Comparison of ENCODE assay signal across 10 mouse cellular contexts in genomic region chr3:94948066-94948614, GRCm38 (mm10). TPM values are rescaled to one million over a fixed set of nuclear protein-coding genes. Genes with fewer than 3 reads are reported as not detected.
A peak's percentile ranks its signal among the peaks of the same experiment; 100 is the strongest.
DNase-seq lines count a peak whose midpoint lies in the region; ATAC-seq and TF ChIP-seq lines count a peak whose summit lies in the region.
"Had no signal": no experiment of that assay in that cellular context is flagged by ENCODE, and none has a peak within 500 bp of the region (broad histone marks: within the 10 kb centered on the region; RNA-seq: fewer than 3 reads in every experiment).

No protein-coding gene starts in this region.

- DNase-seq in kidney, postnatal 0 days (ENCODE audit: low spot score), result no peak
- peak; percentile 60 for DNase-seq in 416B (ENCODE audit: low read depth)
- peak; percentile 55 for DNase-seq in CD4-positive helper T cell, adult 2 months (ENCODE audit: low read depth, low spot score)
- peak; percentile 7 for DNase-seq in brain, embryonic 14.5 days (ENCODE audit: low read depth)
- no peak for DNase-seq in adrenal gland, adult 8-10 months
- no peak for DNase-seq in right cerebral cortex, adult 2 months (ENCODE audit: low spot score in 2 of 2)
- DNase-seq: cerebellum, adult 11-12 months had no signal

- H3K4me2 ChIP-seq in kidney, postnatal 0 days (ENCODE audit: low read length), result no peak overlapping the region
- no peak overlapping the region for H3K4me2 ChIP-seq in kidney, embryonic 15.5 days
- H3K4me2 ChIP-seq: heart, embryonic 15.5 days had no signal

- H3K4me3 ChIP-seq in kidney, postnatal 0 days (replicated peaks; ENCODE audit: low read depth, low read length), result no peak overlapping the region
- H3K4me3 ChIP-seq in kidney, embryonic 15.5 days (replicated peaks), result no peak overlapping the region
- H3K4me3 ChIP-seq: heart, embryonic 15.5 days; myocyte had no signal

- H3K9ac ChIP-seq in kidney, postnatal 0 days (ENCODE audit: low read depth, low read length), result no peak overlapping the region
- H3K9ac ChIP-seq in kidney, embryonic 15.5 days, result no peak overlapping the region
- H3K9ac ChIP-seq: heart, embryonic 15.5 days had no signal

- H3K36me3 ChIP-seq in kidney, postnatal 0 days (ENCODE audit: insufficient read depth, low read length), result no peaks in the 10 kb centered on the region
- no peaks in the 10 kb centered on the region for H3K36me3 ChIP-seq in kidney, embryonic 15.5 days
- H3K36me3 ChIP-seq: heart, embryonic 15.5 days had no signal

- H3K27me3 ChIP-seq in kidney, postnatal 0 days (ENCODE audit: insufficient read depth, low read length), result no peaks in the 10 kb centered on the region
- H3K27me3 ChIP-seq in kidney, embryonic 15.5 days, result no peaks in the 10 kb centered on the region
- H3K27me3 ChIP-seq: heart, embryonic 15.5 days had no signal

- TF ChIP-seq POLR2A in brain, embryonic 14.5 days (IDR thresholded peaks at IDR 0.05; ENCODE audit: borderline replicate concordance, extremely low read depth, insufficient read depth, insufficient read length, poor library complexity, severe bottlenecking), result no peak

- TF ChIP-seq CTCF in kidney, postnatal 0 days (IDR thresholded peaks at IDR 0.05; ENCODE audit: low read depth), result peak; percentile 74
- peak; percentile 21; the same call in 1 of the 2 replicates for TF ChIP-seq CTCF in brain, embryonic 14.5 days (IDR thresholded peaks at IDR 0.05; ENCODE audit: borderline replicate concordance, extremely low read depth, insufficient read depth, insufficient read length)

- ATAC-seq in kidney, postnatal 0 days (replicated peaks; ENCODE audit: low FRiP score, low read depth), result no peak
- ATAC-seq in kidney, embryonic 15.5 days (replicated peaks; ENCODE audit: low FRiP score), result no peak

- 74% methylated on average over 3 of the region's 3 CpGs for WGBS in kidney, postnatal 0 days
- WGBS in kidney, embryonic 15.5 days, result 75% methylated on average over 3 of the region's 3 CpGs

- H3K9me3 ChIP-seq in kidney, postnatal 0 days (replicated peaks; ENCODE audit: low read length), result no peaks in the 10 kb centered on the region
- H3K9me3 ChIP-seq in kidney, embryonic 15.5 days (replicated peaks), result no peaks in the 10 kb centered on the region
- H3K9me3 ChIP-seq: heart, embryonic 15.5 days had no signal

- H3K27ac ChIP-seq in kidney, postnatal 0 days, result no peak overlapping the region
- no peak overlapping the region for H3K27ac ChIP-seq in kidney, embryonic 15.5 days
- H3K27ac ChIP-seq: heart, embryonic 15.5 days had no signal

- 0 out of 2 replicates have a peak, but pooled peaks cover 3% of the 10 kb centered on the region for H3K4me1 ChIP-seq in kidney, postnatal 0 days (replicated peaks; ENCODE audit: insufficient read depth, low read length)
- H3K4me1 ChIP-seq in kidney, embryonic 15.5 days, result peaks cover 9% of the 10 kb centered on the region

RNA-seq across cellular contexts. Expression of gene Rfx5, which starts 5.7 kb away (rescaled TPM):
- 5.9 and 6.8 TPM in 2 replicates for polyA plus RNA-seq in kidney, postnatal 0 days (2015; fragmentation: Nextera tagmentation; extraction: Ambion mirVana)
- 8.9 and 10.8 TPM in 2 replicates for polyA plus RNA-seq in kidney, embryonic 15.5 days (2015; fragmentation: Nextera tagmentation; extraction: Ambion mirVana)
- polyA plus RNA-seq in brain, embryonic 14.5 days (2012; rRNA removed), result 26.1 and 29.6 TPM in 2 replicates
- total RNA-seq in adrenal gland, adult 8-10 months (2022), result 10 to 100 TPM; 27.2 to 56.5 (median 40.3) TPM

RNA-seq across cellular contexts. Expression of gene Selenbp1, which starts 15.3 kb away (rescaled TPM):
- 131 and 168 TPM in 2 replicates for polyA plus RNA-seq in kidney, postnatal 0 days (2015; fragmentation: Nextera tagmentation; extraction: Ambion mirVana)
- polyA plus RNA-seq in kidney, embryonic 15.5 days (2015; fragmentation: Nextera tagmentation; extraction: Ambion mirVana), result 60.6 and 62.4 TPM in 2 replicates
- polyA plus RNA-seq in brain, embryonic 14.5 days (2012; rRNA removed), result 9.7 and 10.6 TPM in 2 replicates
- total RNA-seq in adrenal gland, adult 8-10 months (2022), result 10 to 100 TPM; 43.1 to 69.2 (median 57.5) TPM

RNA-seq across cellular contexts. Expression of gene Pi4kb, which starts 26.4 kb away (rescaled TPM):
- 20.2 and 20.7 TPM in 2 replicates for polyA plus RNA-seq in kidney, postnatal 0 days (2015; fragmentation: Nextera tagmentation; extraction: Ambion mirVana)
- 21.4 and 27.5 TPM in 2 replicates for polyA plus RNA-seq in kidney, embryonic 15.5 days (2015; fragmentation: Nextera tagmentation; extraction: Ambion mirVana)
- 53.9 and 59.5 TPM in 2 replicates for polyA plus RNA-seq in brain, embryonic 14.5 days (2012; rRNA removed)
- 10 to 100 TPM; 59.3 to 87.5 (median 74.9) TPM for total RNA-seq in adrenal gland, adult 8-10 months (2022)

Comparison
In these comparisons a context has a peak if more than half of its experiments do, and no peak if none do; other contexts are left out.
1. DNase-seq: peak in 416B (single experiment), CD4-positive helper T cell, adult 2 months (single experiment) and brain, embryonic 14.5 days (single experiment); none in kidney, postnatal 0 days (single experiment), adrenal gland, adult 8-10 months (single experiment) and right cerebral cortex, adult 2 months (0 of 2).